Mouse (Mus musculus): ENCODE data around the gene Gm8720. TPM values are rescaled to one million over a fixed set of nuclear protein-coding genes. Genes with fewer than 3 reads are reported as not detected.
"Not testable (repeated sequence)": the region's sequence is repeated elsewhere in the genome, so short reads cannot be mapped to it uniquely, and the experiment has no call there.

The Gm8720 gene
- not detected in 2 replicates for polyA plus RNA-seq (2014; fragmentation: Nextera tagmentation; extraction: Ambion mirVana)

DNA sequence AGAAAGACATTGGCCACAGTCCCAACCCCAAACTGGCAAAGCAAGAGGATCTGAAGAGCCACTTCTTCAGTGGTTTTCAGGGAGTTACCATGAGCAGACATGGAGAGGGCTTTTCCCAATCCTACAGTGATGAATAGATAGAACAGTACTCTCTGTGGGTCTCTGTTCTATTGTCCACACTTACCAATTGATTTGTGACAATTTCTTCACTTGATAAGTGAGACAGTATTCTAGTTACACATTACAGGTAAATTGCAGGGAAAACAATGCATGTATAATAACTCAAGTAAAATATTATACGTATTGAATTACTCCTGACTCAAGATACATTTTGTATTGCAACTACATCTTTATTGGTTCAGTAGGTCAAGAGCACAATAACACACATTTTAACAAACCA, at the start of gene Gm8720:
Gene Gm8720 (minus strand): TSS at position 101 of the 400 bp plus-strand sequence.
- not testable (repeated sequence) for H3K4me3 ChIP-seq (ENCODE audit: low read depth, low read length); H3K27ac ChIP-seq (ENCODE audit: low read depth, low read length); H3K36me3 ChIP-seq (ENCODE audit: control insufficient read depth, insufficient read depth, low read length); H3K9me3 ChIP-seq (ENCODE audit: control insufficient read depth, low read length); H3K9ac ChIP-seq (replicated peaks; ENCODE audit: low read depth, low read length); H3K4me2 ChIP-seq (ENCODE audit: low read depth, low read length); H3K4me1 ChIP-seq (ENCODE audit: control insufficient read depth, insufficient read depth, low read length); ATAC-seq (ENCODE audit: low read depth); H3K27me3 ChIP-seq (ENCODE audit: control insufficient read depth, insufficient read depth, low read length)
- WGBS: no CpG with 5 or more reads among the region's 1 CpGs

DNA sequence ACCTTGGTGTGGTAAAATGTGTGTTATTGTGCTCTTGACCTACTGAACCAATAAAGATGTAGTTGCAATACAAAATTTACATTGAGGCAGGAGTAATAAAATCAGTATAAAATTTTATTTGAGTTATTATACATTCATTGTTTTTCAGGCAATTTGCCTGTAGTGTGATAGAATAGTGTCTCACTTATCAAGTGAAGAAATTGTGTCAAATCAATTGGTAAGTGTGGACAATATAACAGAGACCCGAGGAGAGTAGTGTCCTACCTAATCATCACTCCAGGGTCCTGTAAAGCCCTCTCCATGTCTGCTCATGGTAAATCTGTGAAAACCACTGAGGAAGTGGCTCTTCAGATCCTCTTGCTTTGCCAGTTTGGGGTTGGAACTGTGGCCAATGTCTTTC, 12.0 kb downstream of the Gm8720 start, which contains the start of gene Vmn1r163:
Gene Vmn1r163 (plus strand): TSS at position 301 of the 400 bp plus-strand sequence.
- not testable (repeated sequence) for H3K9me3 ChIP-seq (ENCODE audit: control insufficient read depth, low read length); H3K27me3 ChIP-seq (ENCODE audit: control insufficient read depth, insufficient read depth, low read length); H3K9ac ChIP-seq (replicated peaks; ENCODE audit: low read depth, low read length); H3K36me3 ChIP-seq (ENCODE audit: control insufficient read depth, insufficient read depth, low read length); H3K4me3 ChIP-seq (ENCODE audit: low read depth, low read length); ATAC-seq (ENCODE audit: low read depth); H3K27ac ChIP-seq (ENCODE audit: low read depth, low read length); H3K4me1 ChIP-seq (ENCODE audit: control insufficient read depth, insufficient read depth, low read length); H3K4me2 ChIP-seq (ENCODE audit: low read depth, low read length)
- no CpG with 5 or more reads among the region's 1 CpGs for WGBS

DNA sequence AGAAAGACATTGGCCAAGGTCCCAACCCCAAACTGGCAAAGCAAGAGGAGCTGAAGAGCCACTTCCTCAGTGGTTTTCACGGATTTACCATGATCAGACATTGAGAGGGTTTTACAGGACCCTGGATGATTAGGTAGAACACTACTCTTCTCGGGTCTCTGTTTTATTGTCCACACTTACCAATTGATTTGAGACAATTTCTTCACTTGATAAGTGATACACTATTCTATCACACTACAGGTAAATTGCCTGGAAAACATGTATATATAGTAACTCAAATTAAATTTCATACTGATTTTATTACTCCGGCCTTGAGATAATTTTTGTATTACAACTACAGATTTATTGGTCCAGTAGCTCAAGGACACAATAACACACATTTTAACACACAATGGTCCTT, 47.4 kb downstream of the Gm8720 start, which contains the start of gene Gm4216:
Gene Gm4216 (minus strand): TSS at position 101 of the 400 bp plus-strand sequence.
- H3K4me3 ChIP-seq (ENCODE audit: low read depth, low read length); H3K27me3 ChIP-seq (ENCODE audit: control insufficient read depth, insufficient read depth, low read length); H3K9ac ChIP-seq (replicated peaks; ENCODE audit: low read depth, low read length); ATAC-seq (ENCODE audit: low read depth); H3K9me3 ChIP-seq (ENCODE audit: control insufficient read depth, low read length); H3K4me2 ChIP-seq (ENCODE audit: low read depth, low read length); H3K27ac ChIP-seq (ENCODE audit: low read depth, low read length); H3K36me3 ChIP-seq (ENCODE audit: control insufficient read depth, insufficient read depth, low read length); H3K4me1 ChIP-seq (ENCODE audit: control insufficient read depth, insufficient read depth, low read length): not testable (repeated sequence)
- WGBS: no CpG with 5 or more reads among the region's 3 CpGs

Other genes starting within 250 kb of the Gm8720 start
- gene Vmn1r159, start 223.9 kb downstream of the Gm8720 start, polyA plus RNA-seq (2014; fragmentation: Nextera tagmentation; extraction: Ambion mirVana): not detected in 2 replicates
- gene Vmn1r160, start 196.2 kb downstream of the Gm8720 start, polyA plus RNA-seq (2014; fragmentation: Nextera tagmentation; extraction: Ambion mirVana): not detected in 2 replicates
- gene Gm4214, start 82.8 kb downstream of the Gm8720 start, polyA plus RNA-seq (2014; fragmentation: Nextera tagmentation; extraction: Ambion mirVana): not detected in 2 replicates
- gene Gm4216, start 47.5 kb downstream of the Gm8720 start, polyA plus RNA-seq (2014; fragmentation: Nextera tagmentation; extraction: Ambion mirVana): not detected in 2 replicates
- not detected in 2 replicates for gene Vmn1r163, start 11.9 kb downstream of the Gm8720 start, polyA plus RNA-seq (2014; fragmentation: Nextera tagmentation; extraction: Ambion mirVana)
- not detected in 2 replicates for gene Gm10662, start 77.0 kb upstream of the Gm8720 start, polyA plus RNA-seq (2014; fragmentation: Nextera tagmentation; extraction: Ambion mirVana)
- not detected in 2 replicates for gene Vmn1r165, start 149.9 kb upstream of the Gm8720 start, polyA plus RNA-seq (2014; fragmentation: Nextera tagmentation; extraction: Ambion mirVana)
- not detected in 2 replicates for gene Vmn1r166, start 184.2 kb upstream of the Gm8720 start, polyA plus RNA-seq (2014; fragmentation: Nextera tagmentation; extraction: Ambion mirVana)
- gene Gm6902, start 211.4 kb upstream of the Gm8720 start, polyA plus RNA-seq (2014; fragmentation: Nextera tagmentation; extraction: Ambion mirVana): not detected in 2 replicates
- gene Nlrp4e, start 233.7 kb upstream of the Gm8720 start, polyA plus RNA-seq (2014; fragmentation: Nextera tagmentation; extraction: Ambion mirVana): not detected in 2 replicates